ENCODE assay signal across 8 mouse cellular contexts in the genomic region with DNA sequence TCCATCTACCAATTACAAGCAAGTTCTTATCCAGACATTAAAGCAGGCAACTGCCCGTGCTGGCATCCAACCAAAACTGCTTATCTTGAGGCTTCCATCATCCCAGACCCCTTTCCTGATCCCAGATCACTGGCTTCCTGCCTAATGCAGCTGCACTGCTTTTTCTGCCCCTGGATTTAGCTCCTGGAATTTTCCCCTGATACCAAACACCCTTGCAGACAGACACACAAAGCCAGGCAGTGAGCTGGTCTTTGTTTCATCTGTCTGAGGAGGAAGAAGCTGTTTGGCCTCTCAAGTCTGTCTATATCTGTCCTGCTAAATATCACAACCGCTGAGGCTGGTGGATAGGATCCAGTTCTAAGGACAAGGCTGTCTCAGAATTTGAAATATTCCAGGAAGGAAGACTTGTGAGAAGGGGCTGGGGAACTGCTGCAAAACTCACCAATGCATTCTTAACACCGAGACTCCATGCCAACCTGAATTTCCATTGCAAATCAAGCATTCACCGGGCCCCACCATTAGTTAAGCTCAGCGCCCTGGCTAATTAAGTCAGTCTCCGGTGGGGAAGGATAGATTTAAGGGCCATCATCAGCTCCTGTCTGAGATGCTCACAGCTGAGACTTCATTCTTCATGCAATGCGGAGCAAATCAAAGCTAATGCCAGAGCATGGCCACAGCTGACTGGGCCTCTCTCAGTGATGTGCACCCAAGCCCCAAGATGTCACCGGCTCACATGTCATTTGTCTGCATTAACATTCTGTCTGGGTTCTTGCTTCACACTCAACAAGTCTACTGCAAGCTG.
DNase-seq lines count a peak whose midpoint lies in the region; ATAC-seq lines count a peak whose summit lies in the region.

No protein-coding gene starts in this region.

- no peak overlapping the region; the same call in 1 of the 2 replicates for H3K9ac ChIP-seq in limb, embryonic 12.5 days (replicated peaks)

- no peaks in the 10 kb centered on the region for H3K27me3 ChIP-seq in limb, embryonic 12.5 days

- no peaks in the 10 kb centered on the region for H3K9me3 ChIP-seq in limb, embryonic 12.5 days

- intact Hi-C loops in heart, postnatal 14 days (cut with DNase I), result no loop called here

- H3K4me2 ChIP-seq in limb, embryonic 12.5 days, result no peak overlapping the region

- no peak overlapping the region for H3K4me3 ChIP-seq in limb, embryonic 12.5 days (replicated peaks)

- H3K36me3 ChIP-seq in limb, embryonic 12.5 days, result no peaks in the 10 kb centered on the region

- H3K27ac ChIP-seq in limb, embryonic 12.5 days, result peak overlapping the region; percentile 64; the same call in 1 of the 2 replicates

- peaks cover 72% of the 10 kb centered on the region for H3K4me1 ChIP-seq in limb, embryonic 12.5 days (replicated peaks)

- peak; percentile 35 for DNase-seq in adrenal gland, postnatal 14 days
- DNase-seq in adrenal gland, adult 8-10 months, result no peak
- DNase-seq in embryo, embryonic 9.5 days (ENCODE audit: extremely low spot score), result peak; percentile 48
- peak; percentile 26 for DNase-seq in heart, postnatal 14 days
- DNase-seq in retina, embryonic 14.5 days (ENCODE audit: low spot score), result peak; percentile 53
- DNase-seq in cerebellum, postnatal 25 days, result no peak
- no peak for DNase-seq in thymus, adult 18-20 months

- no peak for ATAC-seq in limb, embryonic 12.5 days (ENCODE audit: insufficient number of reproducible peaks, insufficient read depth, low FRiP score, low TSS enrichment, low read depth)

- WGBS in limb, embryonic 12.5 days, result 22% methylated on average over 8 of the region's 8 CpGs

Comparison
In these comparisons a context has a peak if more than half of its experiments do, and no peak if none do; other contexts are left out.
1. DNase-seq: peak in adrenal gland, postnatal 14 days (single experiment), embryo, embryonic 9.5 days (single experiment), heart, postnatal 14 days (2 of 2) and retina, embryonic 14.5 days (single experiment); none in adrenal gland, adult 8-10 months (single experiment), cerebellum, postnatal 25 days (0 of 2) and thymus, adult 18-20 months (0 of 2).